In genomic region chr6:47788821-47789220, GRCm38 (mm10) we compare ENCODE assay signal across 8 mouse cellular contexts. TPM values are rescaled to one million over a fixed set of nuclear protein-coding genes. Genes with fewer than 3 reads are reported as not detected.
DNase-seq lines count a peak whose midpoint lies in the region; ATAC-seq and TF ChIP-seq lines count a peak whose summit lies in the region.

No protein-coding gene starts in this region.

- peak overlapping the region; percentile 84 for H3K9ac ChIP-seq in liver, adult 2 months (ENCODE audit: low read depth, low read length)
- peak overlapping the region; percentile 75 for H3K9ac ChIP-seq in midbrain, embryonic 13.5 days (replicated peaks)

- TF ChIP-seq POLR2A in liver, adult 2 months (IDR thresholded peaks at IDR 0.05; ENCODE audit: extremely low read depth, insufficient read depth, low read length), result no peak
- TF ChIP-seq POLR2A in bone marrow, adult 2 months (IDR thresholded peaks at IDR 0.05; ENCODE audit: borderline replicate concordance, control insufficient read depth, low read depth, low read length), result no peak

- H3K4me3 ChIP-seq in liver, adult 2 months (ENCODE audit: insufficient read depth, low read depth, low read length), result peak overlapping the region; percentile 50
- H3K4me3 ChIP-seq in bone marrow, adult 2 months (replicated peaks; ENCODE audit: control insufficient read depth, low read depth, low read length), result peak overlapping the region; percentile 35
- peak overlapping the region; percentile 50 for H3K4me3 ChIP-seq in midbrain, embryonic 13.5 days (replicated peaks)

- no peak for TF ChIP-seq CTCF in liver, adult 2 months (IDR thresholded peaks at IDR 0.05; ENCODE audit: low read depth, low read length)
- no peak for TF ChIP-seq CTCF in bone marrow, adult 2 months (IDR thresholded peaks at IDR 0.05; ENCODE audit: control insufficient read depth, insufficient read depth, low read length)

- H3K4me2 ChIP-seq in midbrain, embryonic 13.5 days (replicated peaks), result peak overlapping the region; percentile 58

- peak; percentile 26; the same call in 1 of the 2 replicates for ATAC-seq in midbrain, embryonic 13.5 days
- ATAC-seq in activated CD4-positive, CD25-positive, alpha-beta regulatory T cell, adult 4 months, result no peak

- H3K9me3 ChIP-seq in midbrain, embryonic 13.5 days, result no peaks in the 10 kb centered on the region

- 6% methylated on average over 3 of the region's 3 CpGs for WGBS in liver, adult 2 months
- 14% methylated on average over 3 of the region's 3 CpGs for WGBS in bone marrow, adult 2 months
- WGBS in midbrain, embryonic 13.5 days, result 34% methylated on average over 3 of the region's 3 CpGs

- H3K4me1 ChIP-seq in liver, adult 2 months (ENCODE audit: control insufficient read depth, insufficient read depth, low read length), result peaks cover 2% of the 10 kb centered on the region; the same call in 1 of the 2 replicates
- H3K4me1 ChIP-seq in bone marrow, adult 2 months (ENCODE audit: control insufficient read depth, insufficient read depth, low read length), result no peaks in the 10 kb centered on the region; the same call in 1 of the 2 replicates
- H3K4me1 ChIP-seq in midbrain, embryonic 13.5 days (replicated peaks), result peaks cover 9% of the 10 kb centered on the region

- DNase-seq in liver, adult 2 months (ENCODE audit: extremely low read depth, low read depth, low spot score), result peak; percentile 37
- no peak for DNase-seq in liver
- peak; percentile 22 to 45 for DNase-seq in heart, postnatal 10 days
- DNase-seq in adrenal gland, adult 8-10 months, result no peak
- DNase-seq in right cerebral cortex, adult 2 months (ENCODE audit: low spot score in 2 of 2), result no peak

- H3K79me2 ChIP-seq in liver, adult 2 months (ENCODE audit: control insufficient read depth, insufficient read depth, low read length), result no peaks in the 10 kb centered on the region

- H3K27ac ChIP-seq in liver, adult 2 months (replicated peaks; ENCODE audit: insufficient read depth, low read depth, low read length), result peak overlapping the region; percentile 96
- H3K27ac ChIP-seq in bone marrow, adult 2 months (ENCODE audit: control insufficient read depth, insufficient read depth, low read depth, low read length, poor library complexity), result peak overlapping the region; percentile 74; the same call in 1 of the 2 replicates
- peak overlapping the region; percentile 97 for H3K27ac ChIP-seq in midbrain, embryonic 13.5 days

- H3K36me3 ChIP-seq in liver, adult 2 months (ENCODE audit: control insufficient read depth, insufficient read depth, low read length), result no peaks in the 10 kb centered on the region
- H3K36me3 ChIP-seq in midbrain, embryonic 13.5 days, result no peaks in the 10 kb centered on the region

- intact Hi-C loops in heart, postnatal 10 days (cut with DNase I), result no loop called here

- no peaks in the 10 kb centered on the region for H3K27me3 ChIP-seq in liver, adult 2 months (ENCODE audit: control insufficient read depth, insufficient read depth, low read length)
- H3K27me3 ChIP-seq in midbrain, embryonic 13.5 days, result no peaks in the 10 kb centered on the region

RNA-seq across cellular contexts. Expression of gene Pdia4, which starts 24.4 kb away (rescaled TPM):
- total RNA-seq in liver, adult 2 months (2014; rRNA removed), result 244 and 280 TPM in 2 replicates
- polyA plus RNA-seq in liver, adult 2 months (2012; rRNA removed), result 69.4 and 76.6 TPM in 2 replicates
- polyA plus RNA-seq in bone marrow, adult 2 months (2011; ENCODE audit: insufficient read depth, insufficient read length, low replicate concordance, missing spikeins), result 14.3 and 39.4 TPM in 2 replicates
- 10 to 100 TPM; 43.2 to 57.8 TPM for total RNA-seq in heart, postnatal 10 days (2021)
- 171 and 175 TPM in 2 replicates for polyA plus RNA-seq in midbrain, embryonic 13.5 days (2015; fragmentation: Nextera tagmentation; extraction: Ambion mirVana)
- total RNA-seq in adrenal gland, adult 8-10 months (2022), result 100 to 1,000 TPM in 2 of 4 experiments, 10 to 100 TPM in 2; 98.3 to 114 (median 107) TPM
- 100 to 1,000 TPM; 160 to 172 TPM for polyA plus RNA-seq in activated CD4-positive, CD25-positive, alpha-beta regulatory T cell, adult 4 months (2017; shearing (Covaris generic))

RNA-seq across cellular contexts. Expression of gene Zfp786, which starts 41.8 kb away (rescaled TPM):
- 0.07 and 0.28 TPM in 2 replicates for total RNA-seq in liver, adult 2 months (2014; rRNA removed)
- 0.12 and 0.27 TPM in 2 replicates for polyA plus RNA-seq in liver, adult 2 months (2012; rRNA removed)
- polyA plus RNA-seq in bone marrow, adult 2 months (2011; ENCODE audit: insufficient read depth, insufficient read length, low replicate concordance, missing spikeins), result not detected in 2 replicates
- total RNA-seq in heart, postnatal 10 days (2021), result under 1 TPM; 0.55 to 0.99 TPM
- polyA plus RNA-seq in midbrain, embryonic 13.5 days (2015; fragmentation: Nextera tagmentation; extraction: Ambion mirVana), result 18.3 and 18.8 TPM in 2 replicates
- 1 to 10 TPM; 1.0 to 1.8 (median 1.5) TPM for total RNA-seq in adrenal gland, adult 8-10 months (2022)
- not detected for polyA plus RNA-seq in activated CD4-positive, CD25-positive, alpha-beta regulatory T cell, adult 4 months (2017; shearing (Covaris generic))

RNA-seq across cellular contexts. Expression of gene Zfp398, which starts 46.6 kb away (rescaled TPM):
- total RNA-seq in liver, adult 2 months (2014; rRNA removed), result 4.0 and 4.6 TPM in 2 replicates
- polyA plus RNA-seq in liver, adult 2 months (2012; rRNA removed), result 3.3 and 4.5 TPM in 2 replicates
- 2.3 and 5.7 TPM in 2 replicates for polyA plus RNA-seq in bone marrow, adult 2 months (2011; ENCODE audit: insufficient read depth, insufficient read length, low replicate concordance, missing spikeins)
- total RNA-seq in heart, postnatal 10 days (2021), result 1 to 10 TPM; 7.1 TPM
- 17.9 and 19.0 TPM in 2 replicates for polyA plus RNA-seq in midbrain, embryonic 13.5 days (2015; fragmentation: Nextera tagmentation; extraction: Ambion mirVana)
- 10 to 100 TPM; 15.0 to 19.0 (median 17.3) TPM for total RNA-seq in adrenal gland, adult 8-10 months (2022)
- polyA plus RNA-seq in activated CD4-positive, CD25-positive, alpha-beta regulatory T cell, adult 4 months (2017; shearing (Covaris generic)), result 10 to 100 TPM; 10.2 to 11.4 TPM

Comparison
In these comparisons a context has a peak if more than half of its experiments do, and no peak if none do; other contexts are left out.
1. DNase-seq: peak in liver, adult 2 months (single experiment) and heart, postnatal 10 days (2 of 2); none in liver (single experiment), adrenal gland, adult 8-10 months (single experiment) and right cerebral cortex, adult 2 months (0 of 2).
2. RNA of gene Zfp786, which starts 41.8 kb away (polyA plus RNA-seq): 18.3 to 18.8 TPM in midbrain, embryonic 13.5 days; 0.12 to 0.27 TPM in liver, adult 2 months, not detected in activated CD4-positive, CD25-positive, alpha-beta regulatory T cell, adult 4 months and not detected in bone marrow, adult 2 months; every median in the first group is over 10 times any median in the second.
3. Peak in every context shown above with its lines, with median percentiles within 50 percentile points of each other: H3K27ac ChIP-seq and H3K4me3 ChIP-seq.